Mouse (Mus musculus): ENCODE data around the gene Bcas3.
A peak's percentile ranks its signal among the peaks of the same experiment; 100 is the strongest.

Bcas3 gene

GRCm38 (mm10) chr11:85352539-85353380 lies at the start of gene Bcas3:
Gene Bcas3, plus strand, starts transcription at chr11:85353167.
- DNase-seq = peak; percentile 99

DNA sequence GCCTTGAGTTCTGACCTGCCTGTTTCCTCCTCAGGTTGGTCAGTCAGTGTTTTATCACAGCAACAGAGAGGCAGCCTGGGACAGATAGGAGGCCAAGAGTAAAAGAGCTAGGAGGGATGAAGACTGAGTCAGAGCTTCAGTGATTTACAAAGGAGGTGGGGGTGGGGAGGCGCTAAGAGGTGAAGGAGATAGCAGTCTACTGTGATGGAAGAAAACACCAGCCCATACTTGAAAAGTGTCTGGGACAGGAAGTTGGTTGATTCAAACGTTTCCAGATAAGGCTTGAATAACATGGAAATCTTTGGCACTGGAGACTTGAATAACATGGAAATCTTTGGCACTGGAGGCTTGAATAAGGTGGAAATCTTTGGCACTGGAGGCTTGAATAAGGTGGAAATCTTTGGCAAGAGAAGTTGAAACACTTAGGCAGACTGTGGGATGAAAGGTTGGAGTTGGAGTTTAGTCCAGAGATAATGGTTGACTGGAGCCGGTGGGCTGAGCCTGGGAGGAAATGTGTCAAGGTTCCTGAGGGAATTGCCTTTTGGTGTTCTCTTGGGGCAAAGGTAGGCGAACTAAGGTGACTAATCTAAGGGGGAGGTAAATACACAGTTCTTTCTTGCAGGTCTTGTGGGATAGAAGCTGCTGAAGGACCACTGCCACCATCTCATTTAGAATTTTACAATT lies 46.2 kb upstream of the Bcas3 start:
- no peak for DNase-seq

DNA sequence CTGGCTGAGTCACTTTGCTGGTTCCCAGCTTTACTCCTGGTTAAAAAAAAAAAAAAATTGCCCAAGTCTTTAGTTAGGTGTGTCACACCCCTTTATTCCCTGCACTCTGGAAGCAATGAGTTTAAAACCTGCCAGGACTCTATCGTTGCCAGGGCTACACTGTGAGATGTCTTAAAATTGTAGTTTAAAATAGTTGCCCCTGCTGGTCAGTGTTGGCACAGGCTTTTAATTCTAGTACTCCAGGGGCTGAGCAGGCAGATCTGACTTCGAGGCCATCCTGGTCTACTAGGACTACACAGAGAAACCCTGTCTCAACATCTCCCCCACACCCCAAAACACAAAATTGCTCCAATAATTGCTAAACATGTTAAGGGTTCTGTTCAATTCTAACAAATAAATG lies 44.2 kb upstream of the Bcas3 start:
- no peak for DNase-seq

DNA sequence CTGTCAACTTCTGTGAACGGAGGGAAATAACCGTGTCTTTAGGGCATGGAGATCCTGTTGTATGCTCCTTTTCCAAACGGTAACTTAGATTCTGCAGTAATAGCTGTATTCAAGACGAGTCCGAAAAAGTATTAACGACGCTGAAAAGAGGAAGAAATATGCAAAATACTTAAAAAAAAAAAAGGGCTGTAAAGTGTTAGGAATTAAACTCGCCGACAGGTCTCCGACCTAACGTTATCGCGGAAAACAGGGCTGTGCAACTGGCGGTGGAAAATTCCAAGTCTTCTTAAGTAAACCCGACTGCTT lies 42.6 kb upstream of the Bcas3 start:
- DNase-seq = no peak

GRCm38 (mm10) chr11:85310713-85311574 lies 42.0 kb upstream of the Bcas3 start, which contains the start of gene Ppm1d:
Gene Ppm1d, plus strand, starts transcription at chr11:85311244.
- DNase-seq = peak; percentile 99

DNA sequence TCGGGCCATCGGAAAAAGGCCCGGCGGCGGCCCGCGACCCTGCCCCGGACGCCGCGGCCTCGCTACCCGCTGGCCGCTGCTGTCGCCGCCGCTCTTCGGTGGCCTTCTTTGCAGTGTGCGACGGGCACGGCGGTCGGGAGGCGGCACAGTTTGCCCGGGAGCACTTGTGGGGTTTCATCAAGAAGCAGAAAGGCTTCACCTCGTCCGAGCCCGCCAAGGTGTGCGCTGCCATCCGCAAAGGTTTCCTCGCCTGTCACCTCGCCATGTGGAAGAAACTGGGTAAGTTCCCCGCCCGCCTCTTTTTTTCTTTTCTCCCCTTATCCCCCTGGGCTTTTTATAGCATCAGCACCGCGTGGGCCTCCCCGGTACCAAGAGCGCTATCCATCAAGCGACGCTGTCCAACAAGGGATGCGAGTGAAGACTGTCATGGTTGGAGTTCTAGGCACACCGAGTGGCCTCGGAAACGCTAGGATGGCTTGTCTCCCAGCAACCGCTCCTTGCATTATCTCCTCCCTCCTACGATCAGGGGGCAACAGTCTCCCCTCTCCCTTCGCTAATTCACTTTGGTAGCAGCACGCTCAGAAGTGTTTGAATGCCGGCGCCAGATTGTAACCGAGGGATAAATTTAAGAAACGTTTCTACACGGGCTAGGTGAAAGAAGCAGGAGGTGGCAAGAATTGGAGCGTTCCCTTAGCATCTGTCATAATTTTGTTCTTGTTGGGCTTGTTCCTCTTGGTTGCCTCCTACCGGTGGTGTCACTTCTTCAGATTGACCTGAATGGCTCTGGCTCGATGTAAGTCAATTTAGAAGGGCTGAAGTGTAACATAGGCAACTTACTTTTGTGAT lies 41.1 kb upstream of the Bcas3 start:
- peak; percentile 62 for DNase-seq

- DNase-seq = no peak
Measured at GRCm38 (mm10) chr11:85312818-85313217, 40.1 kb upstream of the Bcas3 start.

DNA sequence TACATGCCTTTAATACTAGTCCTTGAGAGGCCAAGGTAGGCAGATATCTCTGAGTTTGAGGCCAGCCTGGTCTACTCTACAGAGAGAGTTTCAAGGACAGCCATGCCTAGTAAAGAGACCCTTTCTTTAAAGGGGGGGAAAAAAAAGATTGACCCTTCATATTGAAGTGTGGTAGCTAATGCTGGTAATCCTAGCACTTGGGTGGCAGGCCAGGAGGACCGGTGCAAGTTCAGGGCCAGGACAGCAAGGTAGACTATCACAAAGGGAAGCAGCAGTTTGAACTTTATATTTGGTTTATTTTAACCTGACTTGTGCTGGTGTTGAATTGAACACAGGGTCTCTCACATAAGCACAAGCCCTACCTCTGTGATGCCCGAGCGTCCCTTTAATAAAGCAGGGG lies 39.6 kb upstream of the Bcas3 start:
- no peak for DNase-seq

DNA sequence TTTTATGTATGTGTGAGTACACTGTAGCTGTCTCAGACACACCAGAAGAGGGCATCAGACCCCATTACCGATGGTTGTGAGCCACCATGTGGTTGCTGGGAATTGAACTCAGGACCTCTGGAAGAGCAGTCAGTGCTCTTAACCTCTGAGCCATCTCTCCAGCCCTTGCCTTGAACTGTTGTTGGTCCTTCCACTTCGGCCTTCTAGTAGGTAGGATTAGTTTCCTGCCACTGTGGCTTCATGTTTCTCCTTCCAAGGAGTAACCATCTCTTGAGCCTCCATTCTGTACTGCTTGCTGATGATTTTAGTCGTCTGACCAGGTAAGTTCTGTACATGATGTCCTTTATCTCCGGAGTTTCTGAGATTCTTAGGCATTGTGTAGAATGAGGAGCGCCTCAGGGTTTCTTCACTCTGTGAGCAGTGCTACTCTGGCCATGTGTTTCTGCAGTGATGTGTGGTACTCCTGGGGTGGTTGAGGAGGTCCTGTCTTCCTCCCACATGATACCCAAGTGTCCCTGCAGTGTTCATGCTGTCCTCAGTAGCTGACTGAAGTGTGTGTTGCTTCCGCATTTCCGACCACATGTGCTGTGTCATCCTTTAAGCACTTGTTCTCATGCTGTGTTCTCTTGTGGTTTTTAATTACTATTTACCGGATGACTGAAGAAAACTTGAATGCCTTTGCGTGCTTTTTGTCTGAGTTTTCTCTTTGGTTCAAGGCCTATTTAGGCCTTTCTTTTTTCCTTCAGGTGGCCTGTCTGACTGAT lies 29.2 kb upstream of the Bcas3 start:
- no peak for DNase-seq

GRCm38 (mm10) chr11:85328717-85329116 lies 24.2 kb upstream of the Bcas3 start:
- no peak for DNase-seq

GRCm38 (mm10) chr11:85329167-85329894 lies 23.6 kb upstream of the Bcas3 start:
- DNase-seq = no peak

- peak; percentile 68 for DNase-seq
Measured at GRCm38 (mm10) chr11:85334778-85335177, 18.2 kb upstream of the Bcas3 start.

GRCm38 (mm10) chr11:85339173-85339831 lies 13.7 kb upstream of the Bcas3 start:
- DNase-seq = peak; percentile 88

DNA sequence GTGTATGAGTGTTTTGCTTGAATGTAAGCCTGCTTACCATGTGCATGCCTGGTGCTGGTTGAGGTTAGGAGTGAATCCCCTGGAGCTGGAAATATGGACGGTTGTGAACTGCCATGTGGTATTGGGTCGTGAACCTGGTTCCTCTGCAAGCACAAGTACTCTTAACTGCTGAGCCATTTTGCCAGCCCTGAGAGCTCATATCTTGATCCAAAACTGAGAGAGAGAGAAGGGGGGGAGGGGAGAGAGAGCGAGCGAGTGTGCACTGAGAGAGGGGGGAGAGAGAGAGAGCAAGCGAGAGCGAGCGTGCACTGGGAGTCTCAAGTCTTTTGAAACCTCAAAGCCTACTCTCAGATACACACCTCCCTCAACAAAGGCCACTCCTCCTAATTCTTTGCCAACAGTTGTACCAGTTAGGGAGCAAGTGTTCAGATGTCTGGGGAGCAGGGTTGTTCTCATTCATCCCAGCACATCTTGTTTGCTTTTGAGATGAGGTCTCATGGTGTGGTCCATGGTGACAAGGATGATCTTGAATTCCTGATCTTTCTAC lies 12.8 kb upstream of the Bcas3 start:
- peak; percentile 72 for DNase-seq

- no peak for DNase-seq
Measured at GRCm38 (mm10) chr11:85353819-85354218, 852 bp downstream of the Bcas3 start.

DNA sequence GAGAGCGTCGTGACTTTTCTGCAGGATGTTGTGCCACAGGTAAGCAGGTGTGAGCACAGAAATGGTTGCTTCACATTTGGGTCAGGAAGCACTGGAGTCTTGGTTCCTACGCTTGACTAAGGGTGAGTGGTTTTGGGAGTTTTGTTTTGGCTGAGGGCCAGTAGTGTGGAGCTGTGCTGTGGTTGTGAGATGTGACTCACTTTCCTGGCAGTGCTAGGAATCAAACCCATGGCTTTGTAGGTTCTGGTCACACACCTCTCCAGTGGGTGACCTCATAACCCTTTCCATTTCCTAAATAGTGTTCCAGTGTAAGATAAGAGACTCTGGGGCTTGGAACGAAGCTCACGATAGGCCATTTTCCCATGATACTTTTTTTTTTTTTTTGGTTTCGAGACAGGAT lies 6.7 kb downstream of the Bcas3 start:
- DNase-seq = no peak

DNA sequence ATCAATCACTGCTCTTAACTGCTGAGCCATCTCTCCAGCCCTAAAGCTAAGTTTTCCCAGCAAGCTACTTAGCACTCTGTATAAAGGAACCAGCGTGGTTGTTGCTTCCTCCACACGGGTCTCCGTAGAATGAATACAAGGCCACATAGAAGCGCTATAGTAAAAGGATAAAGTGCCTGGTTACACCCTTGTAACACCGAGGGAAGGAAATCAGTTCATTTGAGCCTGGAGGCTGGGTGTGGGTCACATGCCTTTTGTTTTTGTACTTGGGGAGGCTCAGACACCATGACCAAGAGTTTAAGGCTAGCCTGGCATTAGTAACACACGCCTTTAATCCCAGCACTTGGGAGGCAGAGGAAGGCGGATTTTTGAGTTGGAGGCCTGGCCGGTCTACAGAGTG lies 8.7 kb downstream of the Bcas3 start:
- DNase-seq = no peak

DNA sequence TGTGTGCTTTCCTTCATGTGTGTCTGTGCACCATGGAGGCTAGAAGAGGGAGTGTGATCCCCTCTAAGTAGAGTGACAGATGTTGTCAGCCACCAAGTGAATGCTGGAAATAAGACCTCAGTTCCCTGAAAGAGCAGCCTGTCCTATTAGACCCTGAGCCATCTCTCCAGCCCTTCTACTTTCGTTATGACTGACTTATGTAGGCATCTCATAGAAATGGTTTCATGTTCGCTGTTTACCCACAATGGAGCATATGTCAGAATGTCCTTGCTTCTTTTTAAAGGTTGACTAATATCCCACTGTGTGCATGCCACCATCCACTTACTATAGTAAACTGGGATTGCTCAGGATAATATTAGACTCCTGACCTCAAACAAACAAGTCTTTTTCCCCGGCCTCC lies 13.2 kb downstream of the Bcas3 start:
- DNase-seq = no peak

DNA sequence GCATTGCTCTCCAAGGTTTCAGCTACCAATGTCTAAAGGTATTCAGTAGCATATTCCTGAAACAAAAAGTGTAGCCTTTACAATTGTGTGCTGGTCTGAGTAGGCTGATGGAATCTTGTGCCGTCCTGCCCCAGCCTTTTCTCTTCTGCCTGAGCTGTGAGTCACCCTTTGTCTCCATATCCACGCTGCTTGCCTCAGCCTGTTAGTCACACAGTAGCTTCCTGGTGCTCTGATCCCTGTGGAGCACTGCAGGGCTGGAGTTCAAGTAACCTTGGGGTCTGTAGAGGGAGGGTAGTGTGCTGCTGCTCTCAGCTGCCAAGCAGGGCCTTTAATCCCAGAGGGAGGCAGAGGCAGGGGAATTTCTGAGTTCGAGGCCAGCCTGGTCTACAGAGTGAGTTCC lies 14.9 kb downstream of the Bcas3 start:
- no peak for DNase-seq

- no peak for DNase-seq
Measured at GRCm38 (mm10) chr11:85379091-85379490, 26.1 kb downstream of the Bcas3 start.

Data from liver (tissue).